Mouse (Mus musculus): Measurements from ENCODE around the gene Arpc5l. TPM values are rescaled to one million over a fixed set of nuclear protein-coding genes. Genes with fewer than 3 reads are reported as not detected.
"Not testable (repeated sequence)": the region's sequence is repeated elsewhere in the genome, so short reads cannot be mapped to it uniquely, and the experiment has no call there.

Gene Arpc5l
- total RNA-seq, 2 experiments from 2014 or later, result 68.4 to 73.5 TPM

DNA sequence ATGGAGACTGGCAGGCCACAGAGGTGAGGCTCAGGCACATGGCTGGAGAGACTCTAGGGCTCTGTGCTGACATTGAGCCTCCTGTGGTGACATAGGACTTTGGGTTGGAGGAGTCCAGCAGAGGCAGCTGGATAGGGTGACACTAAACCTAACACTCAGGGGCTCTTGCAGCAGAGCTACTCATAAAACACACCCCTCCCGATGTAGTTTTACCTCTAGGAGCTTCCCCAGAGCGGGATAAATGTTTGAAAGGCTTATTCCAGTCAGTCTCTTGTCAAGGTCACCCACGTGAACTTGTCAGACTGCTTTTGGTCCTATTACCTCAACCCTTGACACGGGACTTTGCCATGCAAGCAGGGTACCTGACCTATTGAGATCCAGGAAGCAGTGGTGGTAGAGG is 5.8 kb upstream of the Arpc5l start:
- intact Hi-C loops (cut with DNase I), result loop anchor here (5.0 kb wide), 1 partner anchor 202 kb away; no protein-coding TSS in a partner anchor
- DNase-seq, result no peak

DNA sequence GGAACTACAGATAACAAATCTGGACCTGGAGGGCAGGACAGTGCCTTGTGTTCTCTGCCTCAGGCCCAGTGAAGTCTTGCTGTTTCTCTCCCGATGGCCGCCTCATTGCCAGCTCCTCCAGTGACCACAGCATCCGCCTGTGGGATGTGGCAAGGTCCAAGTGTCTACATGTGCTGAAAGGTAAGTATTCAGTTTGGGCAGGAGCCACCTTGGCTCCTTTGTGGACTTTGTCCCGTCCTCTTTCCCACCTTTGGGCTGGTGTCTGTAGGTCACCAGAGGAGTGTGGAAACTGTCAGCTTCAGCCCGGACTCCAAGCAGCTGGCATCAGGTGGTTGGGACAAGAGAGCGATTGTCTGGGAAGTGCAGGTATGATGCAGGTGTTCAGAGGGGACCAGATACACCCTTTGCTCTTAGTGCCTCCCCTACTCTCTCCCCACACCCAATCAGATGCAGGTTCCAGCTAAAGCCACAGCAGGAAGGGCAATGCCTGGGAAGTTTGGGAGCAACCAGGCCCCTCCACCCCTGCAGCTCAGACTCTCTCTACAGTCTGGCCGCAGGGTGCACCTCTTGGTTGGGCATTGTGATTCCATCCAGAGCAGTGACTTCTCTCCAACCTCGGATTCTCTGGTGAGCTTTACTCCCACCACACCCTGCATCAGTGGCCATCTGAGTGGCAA is 5.1 kb upstream of the Arpc5l start:
- no peak for DNase-seq
- intact Hi-C loops (cut with DNase I), result loop anchor here (5.0 to 10.0 kb wide), 2 partner anchors 203 to 345 kb away; no protein-coding TSS in a partner anchor

DNA sequence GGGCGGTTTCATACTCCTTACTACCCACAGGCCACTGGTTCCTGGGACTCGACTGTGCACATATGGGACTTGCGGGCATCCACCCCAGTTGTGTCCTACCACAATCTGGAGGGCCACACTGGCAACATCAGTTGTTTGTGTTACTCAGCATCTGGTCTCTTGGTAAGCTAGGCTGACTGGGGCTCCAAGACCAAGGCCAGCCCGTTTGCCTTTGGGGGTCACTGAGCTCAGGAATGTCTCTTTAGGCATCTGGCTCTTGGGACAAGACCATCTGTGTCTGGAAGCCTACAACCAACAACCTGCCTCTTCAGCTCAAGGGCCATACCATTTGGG is 4.6 kb upstream of the Arpc5l start:
- no peak for DNase-seq
- intact Hi-C loops (cut with DNase I), result loop anchor here (10.0 kb wide), 1 partner anchor 346 kb away; no protein-coding TSS in a partner anchor

DNA sequence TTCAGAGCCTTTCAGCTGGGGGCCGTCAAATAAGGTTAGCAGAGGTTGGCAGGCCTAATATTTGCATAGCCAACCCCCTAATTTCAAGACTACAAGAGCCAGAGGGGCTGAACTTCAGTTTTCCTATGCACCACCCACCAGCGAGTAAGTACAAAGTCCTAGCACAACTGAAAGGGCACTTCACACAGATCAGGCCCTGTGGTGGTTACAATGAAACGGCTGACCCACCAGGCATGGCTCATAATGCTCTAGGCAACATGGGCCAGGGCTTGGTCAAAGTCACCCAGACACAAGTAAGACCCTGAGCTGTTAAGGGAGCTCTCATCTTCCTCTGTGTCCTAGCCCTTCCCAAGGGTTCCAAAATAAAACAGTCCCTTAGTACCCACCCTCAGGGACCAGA is 3.3 kb upstream of the Arpc5l start:
- intact Hi-C loops (cut with DNase I), result loop anchor here (10.0 kb wide), 1 partner anchor 347 kb away; no protein-coding TSS in a partner anchor
- no peak for DNase-seq

DNA sequence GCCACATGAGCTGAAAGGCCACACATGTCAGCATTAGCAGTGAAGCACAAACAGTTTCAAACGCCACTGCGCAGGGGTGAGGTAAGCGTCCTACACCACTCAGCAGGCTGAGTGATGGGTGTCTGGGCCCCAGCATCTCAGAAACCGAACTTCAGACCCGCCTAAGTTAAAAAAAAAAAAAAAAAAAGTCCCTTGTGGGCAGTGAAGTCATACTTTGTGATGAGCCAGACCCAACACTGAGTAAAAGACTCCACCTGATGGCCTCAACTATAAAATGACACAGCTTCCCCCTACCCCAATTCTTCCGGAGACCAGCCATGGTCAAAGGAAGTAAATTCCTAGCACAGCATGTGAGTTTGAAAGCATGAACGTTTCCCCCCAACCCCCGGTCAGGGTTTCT is 2.0 kb upstream of the Arpc5l start:
- intact Hi-C loops (cut with DNase I), result loop anchor here (10.0 kb wide), 1 partner anchor 348 kb away; no protein-coding TSS in a partner anchor
- DNase-seq, result no peak

DNA sequence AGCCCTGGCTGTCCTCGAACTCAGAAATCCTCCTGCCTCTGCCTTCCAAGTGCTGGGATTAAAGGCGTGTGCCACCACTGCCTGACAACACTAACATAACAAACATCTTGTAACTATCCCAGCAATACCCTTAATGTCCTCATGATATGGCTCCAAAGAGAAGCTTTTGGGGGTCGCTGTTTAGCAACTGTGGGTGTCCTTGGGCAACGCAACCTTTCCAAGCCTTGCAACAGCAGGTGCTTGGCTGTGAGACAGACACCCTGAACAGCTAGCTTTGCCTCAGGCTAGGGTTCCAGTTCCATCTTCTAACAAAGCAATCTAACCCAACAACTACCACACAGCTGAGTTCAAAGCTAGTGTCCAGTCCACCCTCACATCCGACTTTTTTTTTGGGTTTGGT is 1.6 kb upstream of the Arpc5l start:
- no peak for DNase-seq
- intact Hi-C loops (cut with DNase I), result loop anchor here (10.0 kb wide), 1 partner anchor 349 kb away; no protein-coding TSS in a partner anchor

DNA sequence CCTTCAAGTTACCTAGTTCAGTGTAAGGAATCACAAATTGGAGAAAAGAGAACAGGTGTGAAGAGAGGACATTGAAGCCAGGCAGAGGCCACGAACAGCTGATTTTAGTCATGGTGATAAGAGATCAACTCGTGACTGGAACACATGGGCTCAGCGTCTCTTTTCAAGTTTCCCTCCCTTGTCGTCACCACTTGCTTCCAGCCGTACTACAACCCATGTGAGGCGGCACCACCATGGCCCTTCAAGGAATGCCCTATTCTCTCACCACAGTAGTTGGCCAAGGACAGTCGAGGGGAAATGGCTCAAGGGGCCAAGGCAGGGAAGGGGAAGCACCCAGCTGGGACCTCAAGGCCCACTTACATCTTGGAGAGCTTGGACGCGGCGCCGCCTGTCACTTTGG is 776 bp upstream of the Arpc5l start:
- intact Hi-C loops (cut with DNase I), result loop anchor here (10.0 kb wide), 1 partner anchor 350 kb away; no protein-coding TSS in a partner anchor
- DNase-seq, result peak in 1 of 2 experiments; percentile 25

DNA sequence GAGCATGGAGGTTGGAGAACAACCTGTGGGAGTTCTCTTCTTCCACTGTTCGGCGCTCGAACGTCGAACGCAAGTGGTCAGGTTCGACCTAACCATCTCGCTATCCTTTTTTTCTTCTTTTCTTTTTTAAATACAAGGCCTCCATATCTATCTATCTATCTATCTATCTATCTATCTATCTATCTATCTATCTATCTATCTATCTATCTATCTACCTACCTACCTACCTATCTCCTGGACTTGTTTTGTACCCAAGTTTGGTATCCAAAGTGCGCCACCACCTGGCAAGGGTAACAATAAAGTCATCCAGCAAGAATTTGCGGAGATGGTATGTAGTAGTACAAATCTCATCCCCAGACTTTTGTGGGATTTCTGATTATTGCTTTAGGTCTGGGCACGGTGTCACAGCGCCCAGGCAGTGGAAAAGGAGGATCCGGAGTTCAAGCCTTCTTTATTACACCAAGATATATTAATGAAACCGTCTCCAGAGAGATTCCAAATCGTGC is 479 bp downstream of the Arpc5l start, which contains the start of gene Rpl35:
Gene Rpl35, minus strand, starts transcription at position 51 of the 506 bp plus-strand sequence.
- intact Hi-C loops (cut with DNase I), result loop anchor here (10.0 kb wide), 1 partner anchor 351 kb away; no protein-coding TSS in a partner anchor

DNA sequence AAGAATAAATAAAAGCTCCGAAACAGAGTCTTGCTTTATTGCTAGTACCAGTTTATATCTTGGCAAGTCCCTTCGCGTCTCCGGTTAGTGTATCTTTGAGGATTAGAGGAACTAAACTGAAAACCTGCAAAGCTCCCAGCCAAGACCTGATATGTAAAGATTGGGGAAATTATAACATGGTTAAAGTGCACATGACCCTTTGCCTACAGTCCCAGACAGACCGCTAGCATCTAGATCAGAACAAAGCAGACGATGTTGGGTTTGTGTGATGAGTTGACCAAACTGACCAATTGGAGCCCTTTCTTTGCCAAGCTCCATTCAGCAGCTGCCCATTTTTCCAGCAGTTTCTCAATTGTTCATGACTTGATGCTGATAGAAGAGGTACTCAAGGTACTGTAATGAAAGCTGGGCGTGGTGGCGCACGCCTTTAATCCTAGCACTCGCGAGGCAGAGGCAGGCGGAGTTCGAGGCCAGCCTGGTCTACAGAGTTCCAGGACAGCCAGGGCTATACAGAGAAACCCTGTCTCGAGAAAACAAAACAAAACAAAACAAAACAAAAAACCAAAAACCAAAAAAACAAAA is 1.1 kb downstream of the Arpc5l start:
- intact Hi-C loops (cut with DNase I), result loop anchor here (10.0 kb wide), 1 partner anchor 351 kb away; no protein-coding TSS in a partner anchor
- DNase-seq, result no peak

More for the DNA sequence above, 479 bp downstream of the Arpc5l start, which contains the start of gene Rpl35:
- DNase-seq, result no peak

DNA sequence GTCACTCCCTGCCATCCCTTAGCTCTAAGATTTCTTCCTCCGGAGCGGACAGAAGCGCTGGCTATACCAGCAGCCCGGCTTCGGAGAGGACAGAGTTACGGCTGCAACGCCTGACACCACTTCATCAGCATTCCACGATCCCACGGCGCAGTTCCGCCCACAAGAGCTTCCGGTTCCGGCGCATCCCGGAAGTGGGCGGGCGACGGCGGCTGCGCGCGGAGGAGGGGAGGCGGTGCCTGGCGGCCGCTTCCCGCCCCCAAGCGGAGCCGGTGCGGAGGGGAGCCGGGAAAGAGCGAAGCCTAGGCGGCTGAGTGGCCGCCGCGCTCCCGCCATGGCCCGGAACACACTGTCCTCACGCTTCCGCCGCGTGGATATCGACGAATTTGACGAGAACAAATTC is 2.7 kb downstream of the Arpc5l start:
- intact Hi-C loops (cut with DNase I), result loop anchor here (10.0 kb wide), 1 partner anchor 353 kb away; no protein-coding TSS in a partner anchor
- DNase-seq, result peak; percentile 96 to 97

DNA sequence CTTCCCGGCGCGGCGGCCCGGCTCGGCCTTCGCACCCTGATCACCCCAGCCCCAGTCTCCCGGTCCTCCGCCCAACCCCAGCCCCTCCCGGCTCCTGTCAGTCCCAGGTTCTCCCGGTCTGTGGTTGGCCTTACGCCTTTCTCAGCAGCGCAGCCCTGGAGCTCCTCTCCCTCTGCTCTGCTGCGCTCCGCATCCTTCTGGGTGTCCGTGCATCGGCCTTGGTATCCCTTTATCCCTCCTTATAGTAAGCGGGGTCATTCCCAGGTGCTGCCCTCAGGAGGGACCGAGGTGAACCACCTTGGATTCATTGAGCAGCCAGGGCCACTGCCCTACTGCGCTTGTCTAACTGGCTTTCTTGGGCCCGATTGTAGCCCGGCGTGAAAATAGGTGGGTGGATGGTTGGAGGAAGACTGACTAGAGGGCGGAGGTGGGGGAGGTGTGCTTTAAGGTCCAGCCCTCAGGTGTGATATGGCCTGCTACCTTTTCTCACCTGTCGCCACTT is 3.3 kb downstream of the Arpc5l start:
- intact Hi-C loops (cut with DNase I), result loop anchor here (10.0 kb wide), 1 partner anchor 354 kb away; no protein-coding TSS in a partner anchor
- no peak for DNase-seq

DNA sequence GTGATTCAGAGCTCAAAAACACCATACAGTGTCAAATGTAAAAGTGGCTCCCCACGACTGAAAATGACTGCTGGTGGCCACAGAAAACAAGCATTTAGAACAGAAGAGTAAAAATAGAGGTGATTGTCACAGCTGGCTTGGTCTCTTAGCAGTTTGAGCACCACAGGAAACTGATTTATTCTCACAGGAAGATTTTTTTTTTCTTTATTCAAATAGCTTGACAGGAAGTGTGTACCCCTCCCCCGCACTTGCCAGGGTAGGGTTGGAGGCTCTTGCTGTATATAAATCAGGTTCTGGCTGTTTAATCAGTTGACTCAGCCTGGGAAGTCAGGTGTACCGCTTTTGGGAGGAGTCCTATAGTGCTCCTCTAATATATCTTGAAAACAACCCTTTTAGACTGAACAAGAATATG is 3.8 kb downstream of the Arpc5l start:
- peak in 1 of 2 experiments; percentile 43 for DNase-seq
- intact Hi-C loops (cut with DNase I), result loop anchor here (10.0 kb wide), 1 partner anchor 354 kb away; no protein-coding TSS in a partner anchor

DNA sequence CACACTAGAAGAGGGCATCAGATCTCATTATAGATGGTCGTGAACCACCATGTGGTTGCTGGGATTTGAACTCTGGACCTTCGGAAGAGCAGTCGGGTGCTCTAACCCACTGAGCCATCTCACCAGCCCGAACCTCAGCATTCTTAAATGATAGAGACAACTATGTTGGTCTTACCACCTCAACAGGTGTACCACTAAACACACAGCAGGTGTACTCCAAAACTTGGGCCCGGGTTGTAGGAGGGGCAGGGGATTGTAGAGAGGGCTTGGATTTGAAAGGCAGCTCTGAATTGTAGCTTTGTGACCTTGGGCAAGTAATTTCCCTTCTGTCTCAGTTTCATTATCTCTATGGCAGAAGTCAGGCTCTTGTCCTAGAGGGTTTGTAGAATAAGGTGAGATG is 5.0 kb downstream of the Arpc5l start:
- DNase-seq; intact Hi-C loops (cut with DNase I): not testable (repeated sequence)

DNA sequence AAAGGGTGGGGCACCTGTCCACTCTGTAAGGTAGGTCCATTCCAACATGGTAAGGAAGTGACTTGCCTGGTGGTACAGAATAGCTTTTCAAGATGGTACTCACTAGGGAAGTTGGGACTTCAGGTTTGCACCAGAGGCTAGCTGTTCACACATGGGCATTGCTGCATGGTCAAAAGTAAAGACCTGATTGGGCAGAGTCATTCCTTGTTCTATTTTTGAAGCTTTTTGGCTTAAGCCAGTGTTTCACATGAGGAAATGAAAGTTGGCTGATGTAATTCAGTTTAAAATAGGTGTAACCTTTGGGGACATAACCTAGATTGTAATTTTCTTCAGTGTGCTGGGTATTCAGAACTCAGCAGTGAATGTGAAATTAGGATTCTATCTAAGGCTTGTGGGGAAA is 6.1 kb downstream of the Arpc5l start:
- intact Hi-C loops (cut with DNase I), result no loop called here
- no peak for DNase-seq

DNA sequence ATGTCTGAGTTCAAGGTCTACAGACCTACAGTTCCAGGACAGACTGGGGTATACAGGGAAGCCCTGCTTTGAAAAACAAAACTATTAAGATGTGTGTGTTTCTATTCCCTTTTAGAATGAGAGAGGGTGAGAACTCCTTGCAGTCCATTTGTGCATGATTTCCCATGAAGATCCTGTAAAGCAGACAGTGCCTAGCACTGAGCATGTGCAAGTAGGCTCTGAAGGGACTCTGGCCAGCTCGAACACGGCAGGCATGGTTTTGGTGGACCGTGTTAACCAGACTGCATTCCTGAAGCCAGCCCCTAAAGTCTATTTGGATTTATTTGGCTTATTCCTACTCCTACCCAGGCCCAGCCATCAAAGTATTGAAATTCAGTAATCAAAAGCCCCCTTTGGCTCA is 6.8 kb downstream of the Arpc5l start:
- intact Hi-C loops (cut with DNase I), result no loop called here
- DNase-seq, result no peak

DNA sequence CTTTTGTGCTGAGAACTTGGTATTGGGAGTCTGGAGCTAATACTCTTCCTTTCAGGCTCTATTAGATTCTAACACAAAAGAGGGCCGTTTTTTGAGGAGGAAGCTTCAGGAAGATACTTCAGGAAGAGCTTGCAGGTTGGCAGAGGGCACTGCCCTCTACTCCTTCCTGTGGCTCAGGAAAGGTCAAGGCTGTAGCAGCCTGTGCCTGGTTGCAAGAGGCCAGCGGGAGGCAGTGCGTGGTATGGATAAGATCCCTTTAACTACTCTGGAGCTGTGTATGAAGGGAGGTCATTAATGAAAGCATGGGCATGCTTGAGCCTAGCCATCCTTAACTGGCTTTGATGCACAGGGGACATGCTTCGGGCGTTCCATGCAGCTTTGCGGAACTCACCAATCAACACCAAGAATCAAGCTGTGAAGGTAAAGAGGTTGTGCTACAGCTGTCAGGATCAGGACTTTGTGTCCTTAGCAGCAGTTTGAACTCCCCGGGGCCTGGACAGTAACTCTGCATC is 7.7 kb downstream of the Arpc5l start:
- DNase-seq, result no peak
- intact Hi-C loops (cut with DNase I), result no loop called here

DNA sequence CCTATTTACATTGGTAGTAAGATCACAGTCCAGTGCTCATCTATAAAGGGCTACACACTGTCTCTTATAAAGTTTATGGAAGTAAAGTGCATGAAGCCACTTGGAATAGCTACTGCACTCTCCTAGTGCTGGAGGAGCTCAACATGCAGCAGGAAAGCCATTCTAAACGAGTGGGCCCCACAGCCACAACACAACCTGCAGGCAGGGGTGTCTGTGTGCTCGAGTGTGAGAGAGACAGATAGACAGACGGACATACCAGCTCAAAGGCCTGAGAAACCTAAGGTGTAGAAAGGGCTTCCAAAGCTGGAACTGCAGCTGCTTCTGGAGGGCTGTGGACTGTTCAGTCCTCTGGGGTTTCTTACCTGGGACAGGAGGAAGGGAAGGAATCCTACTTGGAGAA is 11.4 kb downstream of the Arpc5l start:
- intact Hi-C loops (cut with DNase I), result loop anchor here (5.0 kb wide), 1 partner anchor 46 kb away; no protein-coding TSS in a partner anchor
- no peak for DNase-seq

DNA sequence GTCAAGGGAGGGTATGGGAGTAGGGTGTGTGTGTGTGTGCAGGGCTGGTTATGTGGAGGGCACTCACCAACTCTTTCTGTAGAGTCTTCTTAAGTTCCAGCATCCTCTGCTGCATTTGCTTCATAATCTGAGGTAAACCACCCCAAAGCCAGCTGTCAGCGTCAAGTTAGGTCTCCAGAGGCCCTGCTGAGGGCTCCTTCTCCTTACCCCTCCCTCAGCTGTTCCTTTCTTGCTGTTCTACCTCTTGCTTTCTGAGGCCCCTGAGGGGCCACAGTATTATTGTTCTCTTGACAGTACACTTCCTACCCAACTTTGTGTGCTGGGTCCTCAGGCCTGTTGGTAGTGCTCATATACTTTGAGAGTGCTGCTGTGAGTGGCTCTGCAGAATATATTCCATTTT is 14.9 kb downstream of the Arpc5l start:
- DNase-seq, result no peak

DNA sequence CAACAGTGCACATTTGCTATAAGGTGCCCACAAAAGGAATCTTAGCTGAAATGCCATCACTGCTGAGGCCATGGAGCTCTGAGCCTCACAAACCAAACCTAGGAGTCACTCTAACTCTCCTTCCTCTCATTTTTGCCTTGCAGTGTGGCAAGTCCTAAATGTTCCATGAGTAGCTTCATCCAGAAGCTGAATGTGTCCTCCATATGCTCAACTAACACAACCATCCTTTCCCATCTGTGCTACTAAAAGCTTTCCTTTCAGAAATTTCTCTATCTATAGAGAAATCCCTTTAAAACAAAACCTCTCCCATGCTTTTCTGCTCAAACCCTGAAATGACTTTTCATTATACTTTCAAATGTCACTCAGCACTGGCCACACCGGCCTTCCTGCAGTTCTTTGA is 26.5 kb downstream of the Arpc5l start:
- intact Hi-C loops (cut with DNase I), result no loop called here
- no peak for DNase-seq

More for the DNA sequence above, 14.9 kb downstream of the Arpc5l start:
- intact Hi-C loops (cut with DNase I), result no loop called here

DNA sequence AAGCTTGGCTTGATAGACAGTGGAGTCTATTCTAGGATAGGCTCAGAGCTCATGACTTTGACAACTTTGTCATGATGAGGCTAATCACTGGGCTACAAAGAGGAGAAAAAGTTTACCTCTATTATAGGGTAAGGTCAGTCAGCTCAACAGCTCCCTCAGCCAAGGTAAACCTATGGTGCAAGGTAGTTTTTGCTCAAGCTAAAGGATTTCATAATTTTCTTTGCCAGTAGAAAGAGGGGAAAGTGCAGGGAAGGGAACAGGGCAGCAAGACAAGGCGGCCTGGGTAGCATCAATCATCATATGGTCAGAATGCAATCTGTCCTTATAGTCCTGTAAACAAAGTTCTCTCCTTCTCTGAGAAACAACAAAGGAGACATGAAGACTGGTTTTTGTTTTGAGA is 35.1 kb downstream of the Arpc5l start:
- no peak for DNase-seq
- intact Hi-C loops (cut with DNase I), result no loop called here

DNA sequence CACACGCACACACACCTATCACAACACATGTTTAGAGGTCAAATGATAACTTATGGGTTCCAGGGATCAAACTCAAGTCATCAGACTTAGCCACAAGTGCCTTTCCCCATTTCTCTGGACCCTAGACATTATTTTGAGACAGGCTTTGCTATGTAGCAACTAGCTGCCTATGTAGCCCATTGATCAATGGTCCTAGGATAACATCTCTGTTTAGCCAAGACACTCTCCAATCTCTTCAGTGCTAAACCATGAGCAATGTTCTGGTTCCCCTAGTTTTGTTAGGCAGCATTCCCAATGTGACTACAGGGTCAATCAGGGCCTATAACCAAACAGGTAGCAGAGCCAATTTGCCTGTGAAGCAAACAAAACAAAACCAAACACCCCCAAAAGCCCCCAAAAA is 43.4 kb downstream of the Arpc5l start:
- intact Hi-C loops (cut with DNase I), result no loop called here
- DNase-seq, result no peak
